Mouse (Mus musculus): ENCODE data around the gene Vmn1r202.
"Not testable (repeated sequence)": the region's sequence is repeated elsewhere in the genome, so short reads cannot be mapped to it uniquely, and the experiment has no call there.

Vmn1r202 gene

GRCm38 (mm10) chr13:22505281-22505680 is at the start of gene Vmn1r202:
Vmn1r202 (minus strand) TSS chr13:22505381.
- DNase-seq (ENCODE audit: low spot score), result no peak

GRCm38 (mm10) chr13:22552898-22553297 is 47.7 kb upstream of the Vmn1r202 start, which contains the start of gene Vmn1r204:
Vmn1r204 (plus strand) TSS chr13:22553198.
- not testable (repeated sequence) for DNase-seq (ENCODE audit: low spot score)

- DNase-seq (ENCODE audit: low spot score), result no peak
Measured at GRCm38 (mm10) chr13:22517814-22518213, 12.6 kb upstream of the Vmn1r202 start, which contains the start of gene Vmn1r203. Vmn1r203 (plus strand) TSS chr13:22518114.

- no peak for DNase-seq (ENCODE audit: low spot score)
Measured at GRCm38 (mm10) chr13:22502431-22502830, 2.8 kb downstream of the Vmn1r202 start.

- no peak for DNase-seq (ENCODE audit: low spot score)
Measured at GRCm38 (mm10) chr13:22471623-22472022, 33.6 kb downstream of the Vmn1r202 start, which contains the start of gene Vmn1r201. Vmn1r201 (plus strand) TSS chr13:22471923.

- no peak for DNase-seq (ENCODE audit: low spot score)
Measured at GRCm38 (mm10) chr13:22455145-22455544, 50.0 kb downstream of the Vmn1r202 start.

Data from ovary, adult 18-20 months (tissue).